Mouse (Mus musculus) myocyte (in vitro differentiated cells): Measurements from ENCODE around the gene Fam78a. TPM values are rescaled to one million over a fixed set of nuclear protein-coding genes. Genes with fewer than 3 reads are reported as not detected.

ENCODE experiments used
- H3K27me3 ChIP-seq: one replicate; pipeline ENCODE4 v1.6.1; 2011; ENCODE audit not compliant: control insufficient read depth, insufficient read depth, insufficient read length
- H3K36me3 ChIP-seq: one replicate; pipeline ENCODE4 v1.6.1; 2011; ENCODE audit not compliant: control insufficient read depth, insufficient read depth
- H3K4me2 ChIP-seq: one replicate; pipeline ENCODE4 v1.6.1; 2011; ENCODE audit warnings: low read depth, control low read depth
- H3K4me3 ChIP-seq: one replicate; pipeline ENCODE4 v1.5.1; 2011; ENCODE audit warnings: mild to moderate bottlenecking, control low read depth, moderate library complexity
- H3K79me2 ChIP-seq: one replicate; pipeline ENCODE4 v1.6.1; 2011; ENCODE audit not compliant: control insufficient read depth, insufficient read depth
- H3ac ChIP-seq: one replicate; pipeline ENCODE4 v1.6.1; 2011; ENCODE audit not compliant: control insufficient read depth, insufficient read length
- CEBPB ChIP-seq: IDR thresholded peaks from 2 replicates; pipeline ENCODE4 v1.6.1; 2011; ENCODE audit warnings: mild to moderate bottlenecking, moderate library complexity; ENCODE audit not compliant: poor library complexity, insufficient read depth, severe bottlenecking
- E2F4 ChIP-seq: IDR thresholded peaks from one replicate; pipeline ENCODE4 v1.6.1; 2011; ENCODE audit warnings: mild to moderate bottlenecking, control low read depth, moderate library complexity; ENCODE audit not compliant: insufficient read depth
- MAX ChIP-seq: IDR thresholded peaks from one replicate; pipeline ENCODE4 v1.6.1; 2011; ENCODE audit warnings: low read depth, mild to moderate bottlenecking, control low read depth
- MYOD1 ChIP-seq, 3 experiments: IDR thresholded peaks; one replicate each; pipeline ENCODE4 v1.6.1; 2011; ENCODE audit warnings: control low read depth in 2 of 3, low read depth in 2 of 3, mild to moderate bottlenecking in 2 of 3, moderate library complexity in 1 of 3; ENCODE audit not compliant: insufficient read length in 2 of 3, control insufficient read depth in 1 of 3
- MYOG ChIP-seq, 3 experiments: IDR thresholded peaks; one replicate each; pipeline ENCODE4 v1.6.1; 2011; ENCODE audit warnings: control low read depth in 2 of 3, low read depth in 2 of 3, mild to moderate bottlenecking in 2 of 3; ENCODE audit not compliant: insufficient read length in 2 of 3, control insufficient read depth in 1 of 3, insufficient read depth in 1 of 3
- POLR2A ChIP-seq: IDR thresholded peaks from one replicate; pipeline ENCODE4 v1.6.1; 2011; ENCODE audit warnings: low read depth, mild to moderate bottlenecking, control low read depth, moderate library complexity; ENCODE audit not compliant: insufficient read length
- POLR2AphosphoS2 ChIP-seq: IDR thresholded peaks from one replicate; pipeline ENCODE4 v1.6.1; 2011; ENCODE audit warnings: low read depth, control low read depth; ENCODE audit not compliant: insufficient read length
- REST ChIP-seq: IDR thresholded peaks from one replicate; pipeline ENCODE4 v1.6.1; 2011; ENCODE audit warnings: mild to moderate bottlenecking, control low read depth, moderate library complexity; ENCODE audit not compliant: insufficient read depth, insufficient read length
- SRF ChIP-seq: IDR thresholded peaks from one replicate; pipeline ENCODE4 v1.6.1; 2011; ENCODE audit warnings: low read depth; ENCODE audit not compliant: control insufficient read depth, insufficient read length
- TCF12 ChIP-seq: IDR thresholded peaks from one replicate; pipeline ENCODE4 v1.6.1; 2011; ENCODE audit warnings: mild to moderate bottlenecking, control low read depth; ENCODE audit not compliant: poor library complexity, insufficient read depth, severe bottlenecking
- TCF3 ChIP-seq: IDR thresholded peaks from one replicate; pipeline ENCODE4 v1.6.1; 2011; ENCODE audit warnings: low read depth, control low read depth; ENCODE audit not compliant: insufficient read length
- USF1 ChIP-seq: IDR thresholded peaks from one replicate; pipeline ENCODE4 v1.6.1; 2011; ENCODE audit warnings: low read depth, mild to moderate bottlenecking, control low read depth, moderate library complexity
- polyA plus RNA-seq: library from polyadenylated mRNA; unstranded; fragments of >200 nt; fragmentation: generic; extraction: Trizol; gene quantifications from one replicate; pipeline ENCODE4 v1.2.1, GENCODE M21; 2012; ENCODE audit warnings: missing spikeins

Fam78a gene
- polyA plus RNA-seq, 1 experiment = 4.7 TPM

DNA sequence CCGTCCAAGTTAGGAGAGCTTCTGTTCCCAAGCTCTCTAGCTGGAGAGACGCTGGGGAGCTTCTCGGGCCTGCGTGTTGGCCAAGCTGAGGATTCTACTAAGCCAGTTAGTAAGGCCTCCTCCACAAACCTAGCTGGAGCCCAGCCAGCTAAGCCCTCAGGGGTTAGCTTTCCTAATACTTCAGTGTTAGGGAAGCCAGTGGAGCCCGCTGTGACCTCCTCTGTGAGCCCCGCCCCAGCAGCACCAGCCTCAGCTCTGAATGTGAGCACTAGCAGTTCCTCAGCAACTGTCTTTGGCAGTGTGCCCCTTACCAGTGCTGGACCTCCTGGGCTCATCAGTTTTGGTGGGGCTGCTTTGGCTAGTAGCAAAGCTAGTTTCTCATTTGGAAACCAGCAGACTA lies 51.2 kb downstream of the Fam78a start:
- no peak overlapping the region for H3K4me3 ChIP-seq
- H3K79me2 ChIP-seq = no peaks in the 10 kb centered on the region
- TF ChIP-seq MYOD1 (IDR thresholded peaks at IDR 0.05; ENCODE audit: control insufficient read depth in 1 of 3, insufficient read length in 2 of 3, low read depth in 2 of 3) = no peak
- TF ChIP-seq MAX = no peak
- TF ChIP-seq REST = no peak
- no peak for TF ChIP-seq CEBPB
- TF ChIP-seq POLR2AphosphoS2 = no peak
- no peak for TF ChIP-seq TCF3
- TF ChIP-seq POLR2A = no peak
- no peak overlapping the region for H3ac ChIP-seq
- no peak overlapping the region for H3K4me2 ChIP-seq
- H3K27me3 ChIP-seq = no peaks in the 10 kb centered on the region
- H3K36me3 ChIP-seq = peaks cover 16% of the 10 kb centered on the region

DNA sequence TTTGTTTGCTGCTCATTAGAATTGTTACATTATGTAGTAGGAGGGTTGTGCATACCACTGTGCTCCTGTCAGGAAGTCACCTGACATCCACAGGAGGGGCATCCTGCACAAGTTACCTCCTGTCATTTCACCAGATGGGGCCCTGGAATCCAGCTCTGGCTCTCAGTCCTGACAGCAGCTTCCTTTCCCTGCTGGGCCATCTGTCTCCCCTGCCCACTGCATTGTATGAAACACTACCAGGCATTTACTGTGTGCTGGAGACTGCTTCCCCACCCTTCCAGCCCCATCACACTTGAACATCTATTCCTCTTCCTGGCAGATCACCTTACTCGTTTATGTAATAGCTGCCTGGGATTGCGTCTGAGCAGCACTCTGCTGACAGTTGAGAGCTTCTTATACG lies 55.0 kb downstream of the Fam78a start:
- peaks cover 37% of the 10 kb centered on the region for H3K36me3 ChIP-seq
- no peak overlapping the region for H3ac ChIP-seq
- TF ChIP-seq POLR2A = no peak
- TF ChIP-seq SRF = no peak
- no peak for TF ChIP-seq POLR2AphosphoS2
- no peak for TF ChIP-seq REST
- TF ChIP-seq E2F4 = no peak
- TF ChIP-seq USF1 = no peak
- TF ChIP-seq TCF3 = no peak
- TF ChIP-seq TCF12 = no peak
- TF ChIP-seq MYOD1 (IDR thresholded peaks at IDR 0.05; ENCODE audit: control insufficient read depth in 1 of 3, insufficient read length in 2 of 3, low read depth in 2 of 3) = no peak
- H3K4me2 ChIP-seq = no peak overlapping the region
- no peak overlapping the region for H3K4me3 ChIP-seq
- no peaks in the 10 kb centered on the region for H3K79me2 ChIP-seq
- H3K27me3 ChIP-seq = no peaks in the 10 kb centered on the region

DNA sequence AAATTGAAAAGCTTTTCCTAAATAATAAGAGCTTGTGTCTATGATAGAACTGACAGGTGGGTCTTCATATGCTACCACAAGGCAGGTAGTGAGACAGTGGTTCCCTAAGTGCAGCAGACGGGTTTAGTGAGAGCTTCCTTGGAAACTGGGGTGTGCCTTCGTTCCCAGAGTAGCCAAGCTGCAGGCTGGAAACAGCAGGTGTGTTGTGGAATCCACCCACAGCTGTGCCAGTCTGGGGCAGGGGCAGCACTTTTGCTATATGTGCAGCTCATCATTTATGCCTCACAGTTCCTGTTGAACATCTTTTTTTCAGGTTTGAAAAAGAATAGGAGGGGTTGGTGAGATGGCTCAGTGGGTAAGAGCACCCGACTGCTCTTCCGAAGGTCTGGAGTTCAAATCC lies 60.3 kb downstream of the Fam78a start:
- no peak overlapping the region for H3K4me2 ChIP-seq
- H3ac ChIP-seq = no peak overlapping the region
- no peaks in the 10 kb centered on the region for H3K79me2 ChIP-seq
- no peaks in the 10 kb centered on the region for H3K27me3 ChIP-seq
- TF ChIP-seq MAX (no peak), MYOG (IDR thresholded peaks at IDR 0.05; ENCODE audit: control insufficient read depth in 1 of 3, insufficient read depth in 1 of 3, insufficient read length in 2 of 3, low read depth in 2 of 3) (peak in 1 of 3 experiments; percentile 70), MYOD1 (IDR thresholded peaks at IDR 0.05; ENCODE audit: control insufficient read depth in 1 of 3, insufficient read length in 2 of 3, low read depth in 2 of 3) (peak in 2 of 3 experiments; percentile 46 to 76)
- H3K4me3 ChIP-seq = no peak overlapping the region
- peaks cover 50% of the 10 kb centered on the region for H3K36me3 ChIP-seq

DNA sequence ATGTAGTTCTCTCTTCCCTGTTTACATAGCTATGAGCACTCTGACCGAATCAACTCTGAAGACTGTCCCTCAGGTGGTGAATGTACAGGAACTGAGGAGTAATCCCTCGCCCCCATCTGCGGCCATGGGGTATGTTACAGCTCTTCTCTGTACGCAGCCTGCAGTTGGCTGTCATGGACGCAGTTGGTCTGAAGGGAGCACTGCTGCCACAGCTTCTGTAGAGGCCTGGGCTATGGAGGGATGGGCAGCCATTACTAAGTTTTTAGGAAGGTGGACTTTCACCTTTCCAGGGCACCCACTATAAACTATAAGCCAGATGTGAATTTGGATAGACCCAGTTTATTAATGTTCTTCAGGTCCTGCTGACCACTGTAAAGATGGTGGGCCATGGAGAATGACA lies 64.4 kb downstream of the Fam78a start:
- Histone ChIP-seq H3K79me2 (no peaks in the 10 kb centered on the region), H3ac (no peak overlapping the region), H3K4me2 (no peak overlapping the region), H3K36me3 (peaks cover 50% of the 10 kb centered on the region), H3K27me3 (no peaks in the 10 kb centered on the region), H3K4me3 (no peak overlapping the region)
- TF ChIP-seq SRF (no peak), MYOD1 (IDR thresholded peaks at IDR 0.05; ENCODE audit: control insufficient read depth in 1 of 3, insufficient read length in 2 of 3, low read depth in 2 of 3) (no peak), E2F4 (no peak), TCF12 (no peak), CEBPB (no peak), MYOG (IDR thresholded peaks at IDR 0.05; ENCODE audit: control insufficient read depth in 1 of 3, insufficient read depth in 1 of 3, insufficient read length in 2 of 3, low read depth in 2 of 3) (no peak), REST (no peak), USF1 (no peak), POLR2A (no peak), POLR2AphosphoS2 (no peak), MAX (no peak)

DNA sequence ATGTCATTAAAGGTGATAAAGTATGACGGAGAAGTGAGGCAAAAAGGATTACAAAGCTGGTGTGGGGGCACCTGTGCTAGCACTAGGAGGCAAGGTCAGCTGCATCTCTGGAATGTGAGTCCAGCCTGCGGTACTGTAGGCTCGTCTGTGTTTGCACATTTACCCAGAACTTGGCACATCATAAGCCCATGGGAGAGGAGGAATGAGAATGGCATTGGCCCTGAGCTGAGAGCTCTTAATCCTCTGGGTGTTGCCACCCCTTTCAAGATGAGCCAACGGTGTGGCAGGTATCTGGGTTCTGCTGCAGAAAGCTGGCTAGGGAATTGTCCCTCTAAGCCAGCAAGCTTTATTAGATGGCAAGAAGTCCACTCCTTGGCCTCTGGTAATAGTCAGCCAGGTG lies 65.0 kb downstream of the Fam78a start:
- Histone ChIP-seq H3K79me2 (no peaks in the 10 kb centered on the region), H3K27me3 (no peaks in the 10 kb centered on the region), H3ac (no peak overlapping the region), H3K4me2 (no peak overlapping the region), H3K36me3 (peaks cover 48% of the 10 kb centered on the region), H3K4me3 (no peak overlapping the region)
- TF ChIP-seq REST (no peak), TCF3 (no peak), USF1 (no peak), SRF (no peak), TCF12 (no peak), MYOD1 (IDR thresholded peaks at IDR 0.05; ENCODE audit: control insufficient read depth in 1 of 3, insufficient read length in 2 of 3, low read depth in 2 of 3) (no peak), MAX (no peak), MYOG (IDR thresholded peaks at IDR 0.05; ENCODE audit: control insufficient read depth in 1 of 3, insufficient read depth in 1 of 3, insufficient read length in 2 of 3, low read depth in 2 of 3) (no peak), CEBPB (no peak)
